ENCODE assay signal across 16 mouse cellular contexts in genomic region chr19:32381511-32381961, GRCm38 (mm10). TPM values are rescaled to one million over a fixed set of nuclear protein-coding genes. Genes with fewer than 3 reads are reported as not detected.
DNase-seq lines count a peak whose midpoint lies in the region; ATAC-seq and TF ChIP-seq lines count a peak whose summit lies in the region.
"Had no signal": no experiment of that assay in that cellular context is flagged by ENCODE, and none has a peak within 500 bp of the region (broad histone marks: within the 10 kb centered on the region; RNA-seq: fewer than 3 reads in every experiment).

No protein-coding gene starts in this region.

- no peak overlapping the region for H3K4me3 ChIP-seq in heart, embryonic 10.5 days
- H3K4me3 ChIP-seq in kidney, embryonic 16.5 days (ENCODE audit: low read length): no peak overlapping the region
- no peak overlapping the region for H3K4me3 ChIP-seq in forebrain, embryonic 15.5 days
- no peak overlapping the region for H3K4me3 ChIP-seq in limb, embryonic 10.5 days
- no peak overlapping the region for H3K4me3 ChIP-seq in gastrocnemius, adult 2 months
- H3K4me3 ChIP-seq: embryonic facial prominence, embryonic 15.5 days; heart, embryonic 12.5 days; limb, embryonic 13.5 days; liver, embryonic 15.5 days; midbrain, embryonic 13.5 days had no signal

- intact Hi-C loops in heart, postnatal 14 days (cut with DNase I): no loop called here
- intact Hi-C loops in gastrocnemius, adult 2 months (cut with DNase I): no loop called here

- H3K27me3 ChIP-seq in heart, embryonic 10.5 days (ENCODE audit: insufficient read depth, poor library complexity, severe bottlenecking): no peaks in the 10 kb centered on the region
- no peaks in the 10 kb centered on the region for H3K27me3 ChIP-seq in kidney, embryonic 16.5 days (ENCODE audit: insufficient read depth, low read length)
- no peaks in the 10 kb centered on the region for H3K27me3 ChIP-seq in forebrain, embryonic 15.5 days
- peaks cover 1% of the 10 kb centered on the region; the same call in 1 of the 2 replicates for H3K27me3 ChIP-seq in limb, embryonic 10.5 days (ENCODE audit: low read depth, poor library complexity, severe bottlenecking)
- H3K27me3 ChIP-seq: embryonic facial prominence, embryonic 15.5 days; heart, embryonic 12.5 days; limb, embryonic 13.5 days had no signal

- no peak overlapping the region for H3K4me2 ChIP-seq in kidney, embryonic 16.5 days (replicated peaks; ENCODE audit: low read depth, low read length)
- H3K4me2 ChIP-seq in forebrain, embryonic 15.5 days (replicated peaks): no peak overlapping the region
- H3K4me2 ChIP-seq: embryonic facial prominence, embryonic 15.5 days; heart, embryonic 12.5 days; limb, embryonic 13.5 days; liver, embryonic 15.5 days; midbrain, embryonic 13.5 days had no signal

- no peak overlapping the region for H3K9ac ChIP-seq in kidney, embryonic 16.5 days (replicated peaks; ENCODE audit: low read length)
- H3K9ac ChIP-seq in forebrain, embryonic 15.5 days (replicated peaks): no peak overlapping the region
- H3K9ac ChIP-seq: embryonic facial prominence, embryonic 15.5 days; heart, embryonic 12.5 days; limb, embryonic 13.5 days; liver, embryonic 15.5 days; midbrain, embryonic 13.5 days had no signal

- 0 out of 2 replicates have a peak, but pooled peaks cover 2% of the 10 kb centered on the region for H3K36me3 ChIP-seq in heart, embryonic 10.5 days
- no peaks in the 10 kb centered on the region for H3K36me3 ChIP-seq in kidney, embryonic 16.5 days (ENCODE audit: insufficient read depth, low read length)
- H3K36me3 ChIP-seq in forebrain, embryonic 15.5 days: no peaks in the 10 kb centered on the region
- no peaks in the 10 kb centered on the region for H3K36me3 ChIP-seq in limb, embryonic 10.5 days
- H3K36me3 ChIP-seq: embryonic facial prominence, embryonic 15.5 days; heart, embryonic 12.5 days; limb, embryonic 13.5 days; liver, embryonic 15.5 days; midbrain, embryonic 13.5 days had no signal

- peaks cover 51% of the 10 kb centered on the region for H3K4me1 ChIP-seq in heart, embryonic 10.5 days
- peaks cover 40% of the 10 kb centered on the region for H3K4me1 ChIP-seq in kidney, embryonic 16.5 days (ENCODE audit: insufficient read depth, low read length)
- H3K4me1 ChIP-seq in forebrain, embryonic 15.5 days: peaks cover 6% of the 10 kb centered on the region
- peaks cover 25% of the 10 kb centered on the region for H3K4me1 ChIP-seq in limb, embryonic 10.5 days

- 0 out of 2 replicates have a peak overlapping the region, but pooled peaks have one; percentile 1 for H3K27ac ChIP-seq in heart, embryonic 10.5 days
- H3K27ac ChIP-seq in kidney, embryonic 16.5 days (ENCODE audit: low read length): peak overlapping the region; percentile 54
- no peak overlapping the region for H3K27ac ChIP-seq in forebrain, embryonic 15.5 days (replicated peaks)
- no peak overlapping the region for H3K27ac ChIP-seq in limb, embryonic 10.5 days
- no peak overlapping the region for H3K27ac ChIP-seq in gastrocnemius, adult 2 months
- H3K27ac ChIP-seq: embryonic facial prominence, embryonic 15.5 days; limb, embryonic 13.5 days; liver, embryonic 15.5 days; midbrain, embryonic 13.5 days had no signal

- DNase-seq in heart, embryonic 10.5 days (ENCODE audit: low spot score): no peak
- DNase-seq in heart, postnatal 14 days: no peak
- DNase-seq in kidney, adult 11 months: no peak
- DNase-seq in kidney, postnatal 14 days: peak; percentile 63
- no peak for DNase-seq in limb, embryonic 10.5 days (ENCODE audit: low spot score)
- DNase-seq in gastrocnemius, adult 2 months: no peak
- DNase-seq: gastrocnemius, postnatal 25 days; lung, postnatal 36 days; right cerebral cortex, postnatal 25 days had no signal

- no peaks in the 10 kb centered on the region for H3K9me3 ChIP-seq in heart, embryonic 10.5 days
- H3K9me3 ChIP-seq in kidney, embryonic 16.5 days (ENCODE audit: low read length): no peaks in the 10 kb centered on the region
- H3K9me3 ChIP-seq in forebrain, embryonic 15.5 days: no peaks in the 10 kb centered on the region
- no peaks in the 10 kb centered on the region for H3K9me3 ChIP-seq in limb, embryonic 10.5 days (replicated peaks)
- H3K9me3 ChIP-seq: embryonic facial prominence, embryonic 15.5 days; heart, embryonic 12.5 days; limb, embryonic 13.5 days; liver, embryonic 15.5 days; midbrain, embryonic 13.5 days had no signal

- no peak for TF ChIP-seq CTCF in gastrocnemius, adult 2 months (IDR thresholded peaks at IDR 0.05)

- WGBS in heart, embryonic 10.5 days: 61% methylated on average over 3 of the region's 3 CpGs
- WGBS in kidney, embryonic 16.5 days: 18% methylated on average over 3 of the region's 3 CpGs
- WGBS in forebrain, embryonic 15.5 days: 31% methylated on average over 3 of the region's 3 CpGs
- 68% methylated on average over 3 of the region's 3 CpGs for WGBS in limb, embryonic 10.5 days

- peak; percentile 76 for ATAC-seq in kidney, embryonic 16.5 days (ENCODE audit: low FRiP score, low TSS enrichment)
- peak; percentile 25; the same call in 1 of the 2 replicates for ATAC-seq in forebrain, embryonic 15.5 days (replicated peaks)
- ATAC-seq: midbrain, embryonic 13.5 days had no signal

RNA-seq across cellular contexts. Expression of gene Sgms1, which starts 8.0 kb away (rescaled TPM):
- 41.5 and 45.9 TPM in 2 replicates for polyA plus RNA-seq in heart, embryonic 10.5 days (2016; fragmentation: Nextera tagmentation; extraction: Ambion mirVana)
- 10 to 100 TPM; 75.1 to 77.5 TPM for total RNA-seq in heart, postnatal 14 days (2021)
- 59.5 and 65.5 TPM in 2 replicates for polyA plus RNA-seq in kidney, embryonic 16.5 days (2015; fragmentation: Nextera tagmentation; extraction: Ambion mirVana)
- polyA plus RNA-seq in forebrain, embryonic 15.5 days (2015; fragmentation: Nextera tagmentation; extraction: Ambion mirVana): 14.5 and 15.7 TPM in 2 replicates
- 14.3 and 15.7 TPM in 2 replicates for polyA plus RNA-seq in limb, embryonic 10.5 days (2016; fragmentation: Nextera tagmentation; extraction: Ambion mirVana)
- total RNA-seq in gastrocnemius, adult 2 months (2021): 10 to 100 TPM; 53.8 to 62.8 TPM

Comparison
In these comparisons a context has a peak if more than half of its experiments do, and no peak if none do; other contexts are left out.
1. H3K27ac ChIP-seq: peak in heart, embryonic 10.5 days (single experiment) and kidney, embryonic 16.5 days (single experiment); none in forebrain, embryonic 15.5 days (single experiment), limb, embryonic 10.5 days (single experiment) and gastrocnemius, adult 2 months (single experiment).